8 mouse cellular contexts compared by ENCODE assay signal in genomic region chrX:151520127-151520457, GRCm38 (mm10). TPM values are rescaled to one million over a fixed set of nuclear protein-coding genes. Genes with fewer than 3 reads are reported as not detected.
A peak's percentile ranks its signal among the peaks of the same experiment; 100 is the strongest.
DNase-seq lines count a peak whose midpoint lies in the region; ATAC-seq and TF ChIP-seq lines count a peak whose summit lies in the region.

No protein-coding gene starts in this region.

- H3K4me2 ChIP-seq in hindbrain, embryonic 13.5 days, result peak overlapping the region; percentile 43
- H3K4me2 ChIP-seq in midbrain, embryonic 14.5 days (ENCODE audit: low read length), result peak overlapping the region; percentile 48

- peak overlapping the region; percentile 89 for H3K27ac ChIP-seq in kidney, adult 2 months (ENCODE audit: insufficient read depth, low read depth, low read length)
- H3K27ac ChIP-seq in brown adipose tissue, adult 24 weeks (replicated peaks; ENCODE audit: low read depth, low read length), result peak overlapping the region; percentile 89
- H3K27ac ChIP-seq in hindbrain, embryonic 13.5 days, result peak overlapping the region; percentile 97
- peak overlapping the region; percentile 97 for H3K27ac ChIP-seq in midbrain, embryonic 14.5 days (replicated peaks; ENCODE audit: low read depth, low read length)

- H3K9ac ChIP-seq in hindbrain, embryonic 13.5 days, result peak overlapping the region; percentile 66
- peak overlapping the region; percentile 60 for H3K9ac ChIP-seq in midbrain, embryonic 14.5 days (replicated peaks; ENCODE audit: low read length)

- TF ChIP-seq POLR2A in kidney, adult 2 months (IDR thresholded peaks at IDR 0.05; ENCODE audit: low read depth, low read length), result no peak

- WGBS in kidney, adult 2 months, result 1% methylated on average over 15 of the region's 17 CpGs
- WGBS in hindbrain, embryonic 13.5 days, result 14% methylated on average over 17 of the region's 17 CpGs
- WGBS in midbrain, embryonic 14.5 days, result 20% methylated on average over 17 of the region's 17 CpGs

- no peak for DNase-seq in kidney, adult 2 months
- no peak for DNase-seq in kidney, postnatal 10 days
- DNase-seq in midbrain, embryonic 14.5 days, result no peak
- DNase-seq in cerebellum, adult 8-10 months, result no peak
- DNase-seq in gastrocnemius, postnatal 10 days, result no peak
- no peak for DNase-seq in thymus, postnatal 0 days (ENCODE audit: low spot score)

- no peaks in the 10 kb centered on the region for H3K27me3 ChIP-seq in kidney, adult 2 months (replicated peaks; ENCODE audit: control insufficient read depth, insufficient read depth, low read length)
- H3K27me3 ChIP-seq in hindbrain, embryonic 13.5 days, result no peaks in the 10 kb centered on the region
- no peaks in the 10 kb centered on the region for H3K27me3 ChIP-seq in midbrain, embryonic 14.5 days (ENCODE audit: control insufficient read depth, insufficient read depth, low read length)

- TF ChIP-seq CTCF in kidney, adult 2 months (conservative IDR thresholded peaks at IDR 0.05; ENCODE audit: insufficient read depth, insufficient read length, low read depth, low read length), result no peak

- peak overlapping the region; percentile 62 for H3K4me3 ChIP-seq in kidney, adult 2 months (ENCODE audit: insufficient read depth, low read depth, low read length)
- H3K4me3 ChIP-seq in brown adipose tissue, adult 24 weeks (ENCODE audit: insufficient read depth, low read depth, low read length), result peak overlapping the region; percentile 83
- H3K4me3 ChIP-seq in hindbrain, embryonic 13.5 days, result peak overlapping the region; percentile 54
- peak overlapping the region; percentile 53 for H3K4me3 ChIP-seq in midbrain, embryonic 14.5 days (replicated peaks; ENCODE audit: low read depth, low read length)

- H3K36me3 ChIP-seq in kidney, adult 2 months (ENCODE audit: control insufficient read depth, insufficient read depth, low read length), result no peaks in the 10 kb centered on the region
- no peaks in the 10 kb centered on the region for H3K36me3 ChIP-seq in hindbrain, embryonic 13.5 days
- no peaks in the 10 kb centered on the region for H3K36me3 ChIP-seq in midbrain, embryonic 14.5 days (ENCODE audit: control insufficient read depth, insufficient read depth, low read length)

- ATAC-seq in hindbrain, embryonic 13.5 days (ENCODE audit: low FRiP score), result peak; percentile 69
- ATAC-seq in midbrain, embryonic 14.5 days (ENCODE audit: low FRiP score, low TSS enrichment), result peak; percentile 57

- no peaks in the 10 kb centered on the region for H3K9me3 ChIP-seq in hindbrain, embryonic 13.5 days
- no peaks in the 10 kb centered on the region for H3K9me3 ChIP-seq in midbrain, embryonic 14.5 days (ENCODE audit: control insufficient read depth, low read length)

- peaks cover 3% of the 10 kb centered on the region; the same call in 1 of the 2 replicates for H3K4me1 ChIP-seq in kidney, adult 2 months (ENCODE audit: control insufficient read depth, insufficient read depth, low read length)
- H3K4me1 ChIP-seq in brown adipose tissue, adult 24 weeks (ENCODE audit: control insufficient read depth, insufficient read depth, insufficient read length, low read length), result 0 out of 2 replicates have a peak, but pooled peaks cover 3% of the 10 kb centered on the region
- peaks cover 4% of the 10 kb centered on the region; the same call in 1 of the 2 replicates for H3K4me1 ChIP-seq in hindbrain, embryonic 13.5 days (replicated peaks)
- H3K4me1 ChIP-seq in midbrain, embryonic 14.5 days (ENCODE audit: control insufficient read depth, insufficient read depth, low read length), result no peaks in the 10 kb centered on the region

RNA-seq across cellular contexts. Expression of gene Phf8, which starts 0.4 kb away (rescaled TPM):
- polyA plus RNA-seq in kidney, adult 2 months (2012; rRNA removed), result 8.7 and 9.3 TPM in 2 replicates
- polyA plus RNA-seq in brown adipose tissue, adult 24 weeks (2012; ENCODE audit: insufficient read depth, insufficient read length, missing spikeins), result 8.8 and 10.4 TPM in 2 replicates
- 20.2 and 22.7 TPM in 2 replicates for polyA plus RNA-seq in hindbrain, embryonic 13.5 days (2015; fragmentation: Nextera tagmentation; extraction: Ambion mirVana)
- 18.5 and 29.2 TPM in 2 replicates for polyA plus RNA-seq in midbrain, embryonic 14.5 days (2014; fragmentation: Nextera tagmentation; extraction: Ambion mirVana)
- total RNA-seq in gastrocnemius, postnatal 10 days (2021), result 10 to 100 TPM; 12.2 to 12.5 TPM
- 16.7 and 20.0 TPM in 2 replicates for polyA plus RNA-seq in thymus, postnatal 0 days (2015; fragmentation: Nextera tagmentation; extraction: Ambion mirVana)
